Mouse (Mus musculus) liver, adult (tissue): ENCODE measurements around the gene Metap1d.

Experiments used
- GATA4 ChIP-seq: IDR thresholded peaks from 2 replicates; pipeline ENCODE4 v1.6.1; 2014; ENCODE audit warnings: mild to moderate bottlenecking, low read length; ENCODE audit not compliant: insufficient replicate concordance

Gene Metap1d

GRCm38 (mm10) chr2:71466103-71466502, 13.0 kb downstream of the Metap1d start:
- TF ChIP-seq GATA4: no peak

- no peak for TF ChIP-seq GATA4
Observed at GRCm38 (mm10) chr2:71466861-71467450, 13.9 kb downstream of the Metap1d start.

GRCm38 (mm10) chr2:71471094-71471493, 18.0 kb downstream of the Metap1d start:
- TF ChIP-seq GATA4: no peak

- TF ChIP-seq GATA4: no peak
Observed at GRCm38 (mm10) chr2:71473830-71474229, 20.8 kb downstream of the Metap1d start.

GRCm38 (mm10) chr2:71474345-71474744, 21.3 kb downstream of the Metap1d start:
- no peak for TF ChIP-seq GATA4

- TF ChIP-seq GATA4: no peak
Observed at GRCm38 (mm10) chr2:71475311-71475710, 22.2 kb downstream of the Metap1d start.

- TF ChIP-seq GATA4: no peak
Observed at GRCm38 (mm10) chr2:71475760-71476159, 22.7 kb downstream of the Metap1d start.

- no peak for TF ChIP-seq GATA4
Observed at GRCm38 (mm10) chr2:71477787-71478186, 24.7 kb downstream of the Metap1d start.

GRCm38 (mm10) chr2:71479917-71480316, 26.8 kb downstream of the Metap1d start:
- TF ChIP-seq GATA4: no peak

GRCm38 (mm10) chr2:71481825-71482224, 28.7 kb downstream of the Metap1d start:
- no peak for TF ChIP-seq GATA4

GRCm38 (mm10) chr2:71483046-71483716, 30.1 kb downstream of the Metap1d start:
- TF ChIP-seq GATA4: no peak

- no peak for TF ChIP-seq GATA4
Observed at GRCm38 (mm10) chr2:71483717-71484066, 30.6 kb downstream of the Metap1d start.

- no peak for TF ChIP-seq GATA4
Observed at GRCm38 (mm10) chr2:71491295-71491694, 38.2 kb downstream of the Metap1d start.

- TF ChIP-seq GATA4: no peak
Observed at GRCm38 (mm10) chr2:71493161-71493683, 40.1 kb downstream of the Metap1d start.

- no peak for TF ChIP-seq GATA4
Observed at GRCm38 (mm10) chr2:71494503-71494902, 41.4 kb downstream of the Metap1d start.

- no peak for TF ChIP-seq GATA4
Observed at GRCm38 (mm10) chr2:71494971-71495370, 41.9 kb downstream of the Metap1d start.

GRCm38 (mm10) chr2:71497175-71497574, 44.1 kb downstream of the Metap1d start:
- no peak for TF ChIP-seq GATA4
